Mouse (Mus musculus): Measurements from ENCODE around the gene Banp.

DNA sequence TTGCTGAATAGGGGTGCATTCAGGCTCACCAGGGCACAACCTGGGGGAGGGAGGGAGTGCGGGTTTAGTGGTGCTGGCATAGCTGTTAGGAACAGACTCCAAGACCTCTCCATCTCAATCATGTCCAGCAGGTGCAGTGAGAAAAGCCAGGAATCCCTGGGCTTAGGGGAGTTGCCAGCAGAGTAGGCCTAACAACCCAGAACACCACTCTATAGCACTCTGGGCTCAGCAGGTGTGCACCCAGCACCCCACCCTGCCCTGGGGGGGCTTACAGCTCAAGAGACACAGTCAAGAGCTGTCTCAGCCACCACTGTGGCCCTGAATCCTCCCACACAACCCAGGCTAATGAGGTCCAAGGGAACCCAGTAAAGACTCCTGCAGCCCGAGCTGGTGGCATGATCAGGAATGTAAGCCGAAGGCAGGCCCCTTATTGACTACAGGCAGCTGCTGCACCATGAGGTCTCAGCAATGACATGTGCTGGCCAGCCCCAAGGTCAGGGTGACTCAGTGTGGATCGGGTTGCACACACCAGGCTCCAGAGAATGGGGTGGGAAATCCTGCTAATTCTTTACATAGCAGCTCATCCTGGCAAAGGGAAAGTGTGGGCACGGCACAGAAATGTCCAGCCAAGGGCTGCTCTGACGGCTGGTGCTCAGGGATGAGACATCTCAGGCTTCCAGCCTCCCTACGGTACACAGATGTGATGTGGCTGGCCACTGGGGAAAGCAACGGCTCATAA, 47.9 kb upstream of the Banp start:
- TF ChIP-seq CTCF (IDR thresholded peaks at IDR 0.05) (no peak), POLR2A (IDR thresholded peaks at IDR 0.05; ENCODE audit: insufficient read depth, low read depth, low read length) (no peak)
